ENCODE assay signal across 21 mouse cellular contexts in the genomic region with DNA sequence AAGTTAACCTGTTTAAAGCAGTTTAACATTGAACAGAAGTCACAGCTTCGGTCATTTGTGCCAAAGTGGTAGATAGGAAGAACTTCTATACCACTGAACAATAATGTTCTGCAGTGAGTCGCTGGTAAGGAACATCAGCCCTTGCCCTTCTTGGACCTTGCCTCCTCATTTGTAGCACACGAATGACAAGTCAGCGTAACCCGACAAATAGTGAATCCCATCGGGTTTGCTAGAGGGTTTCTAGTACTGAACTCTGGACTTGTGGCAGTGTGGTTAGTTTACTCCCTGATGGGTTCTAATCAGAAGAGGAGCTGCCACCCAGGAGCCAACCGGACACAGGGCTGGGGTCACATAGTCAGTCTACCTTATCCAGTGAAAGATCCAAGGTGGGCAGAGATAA. TPM values are rescaled to one million over a fixed set of nuclear protein-coding genes. Genes with fewer than 3 reads are reported as not detected.
A peak's percentile ranks its signal among the peaks of the same experiment; 100 is the strongest.
DNase-seq lines count a peak whose midpoint lies in the region; ATAC-seq and TF ChIP-seq lines count a peak whose summit lies in the region.
"Had no signal": no experiment of that assay in that cellular context is flagged by ENCODE, and none has a peak within 500 bp of the region (broad histone marks: within the 10 kb centered on the region; RNA-seq: fewer than 3 reads in every experiment).

No protein-coding gene starts in this region.

- H3K9ac ChIP-seq in intestine, postnatal 0 days (ENCODE audit: low read depth, low read length) = no peak overlapping the region
- H3K9ac ChIP-seq in intestine, embryonic 15.5 days = no peak overlapping the region
- no peak overlapping the region for H3K9ac ChIP-seq in kidney, embryonic 15.5 days
- H3K9ac ChIP-seq: embryonic facial prominence, embryonic 13.5 days; forebrain, embryonic 12.5 days; heart, embryonic 12.5 days had no signal

- no peaks in the 10 kb centered on the region; the same call in none of the 2 replicates for H3K4me1 ChIP-seq in intestine, postnatal 0 days (replicated peaks; ENCODE audit: control insufficient read depth, insufficient read depth, low read length)
- H3K4me1 ChIP-seq in intestine, embryonic 15.5 days (replicated peaks) = peaks cover 13% of the 10 kb centered on the region
- peaks cover 43% of the 10 kb centered on the region for H3K4me1 ChIP-seq in kidney, embryonic 15.5 days

- ATAC-seq in intestine, postnatal 0 days = peak; percentile 59
- no peak for ATAC-seq in intestine, embryonic 15.5 days
- no peak for ATAC-seq in kidney, embryonic 15.5 days (replicated peaks; ENCODE audit: low FRiP score)
- ATAC-seq: activated CD4-positive, CD25-positive, alpha-beta regulatory T cell, adult 4 months; forebrain, embryonic 16.5 days had no signal

- H3K4me2 ChIP-seq in intestine, postnatal 0 days (replicated peaks; ENCODE audit: low read depth) = no peak overlapping the region
- no peak overlapping the region for H3K4me2 ChIP-seq in intestine, embryonic 15.5 days (replicated peaks)
- H3K4me2 ChIP-seq in kidney, embryonic 15.5 days = no peak overlapping the region
- H3K4me2 ChIP-seq: embryonic facial prominence, embryonic 13.5 days; forebrain, embryonic 12.5 days; heart, embryonic 12.5 days had no signal

- H3K27ac ChIP-seq in intestine, postnatal 0 days (ENCODE audit: low read depth, low read length) = peak overlapping the region; percentile 89; the same call in 1 of the 2 replicates
- H3K27ac ChIP-seq in intestine, embryonic 15.5 days = no peak overlapping the region
- no peak overlapping the region for H3K27ac ChIP-seq in kidney, embryonic 15.5 days
- H3K27ac ChIP-seq: embryonic facial prominence, embryonic 13.5 days; forebrain, embryonic 12.5 days; heart, adult 2 months; hindbrain, embryonic 10.5 days had no signal

- H3K9me3 ChIP-seq in intestine, postnatal 0 days (ENCODE audit: control insufficient read depth) = no peaks in the 10 kb centered on the region
- H3K9me3 ChIP-seq in intestine, embryonic 15.5 days = no peaks in the 10 kb centered on the region
- no peaks in the 10 kb centered on the region for H3K9me3 ChIP-seq in kidney, embryonic 15.5 days (replicated peaks)
- H3K9me3 ChIP-seq: embryonic facial prominence, embryonic 13.5 days; forebrain, embryonic 12.5 days; heart, embryonic 12.5 days; hindbrain, embryonic 10.5 days had no signal

- H3K4me3 ChIP-seq in intestine, postnatal 0 days (ENCODE audit: low read depth, low read length) = no peak overlapping the region
- H3K4me3 ChIP-seq in intestine, embryonic 15.5 days (replicated peaks) = no peak overlapping the region
- H3K4me3 ChIP-seq in kidney, embryonic 15.5 days (replicated peaks) = no peak overlapping the region
- H3K4me3 ChIP-seq: embryonic facial prominence, embryonic 13.5 days; forebrain, embryonic 12.5 days; heart, adult 2 months; heart, embryonic 12.5 days; hindbrain, embryonic 10.5 days had no signal

- 58% methylated on average over 7 of the region's 7 CpGs for WGBS in intestine, postnatal 0 days
- 87% methylated on average over 7 of the region's 7 CpGs for WGBS in intestine, embryonic 15.5 days
- 88% methylated on average over 7 of the region's 7 CpGs for WGBS in kidney, embryonic 15.5 days

- no peaks in the 10 kb centered on the region; the same call in 1 of the 2 replicates for H3K36me3 ChIP-seq in intestine, postnatal 0 days (ENCODE audit: control insufficient read depth, insufficient read depth)
- no peaks in the 10 kb centered on the region for H3K36me3 ChIP-seq in intestine, embryonic 15.5 days
- peaks cover 12% of the 10 kb centered on the region for H3K36me3 ChIP-seq in kidney, embryonic 15.5 days
- H3K36me3 ChIP-seq: heart, embryonic 12.5 days had no signal

- no peak for TF ChIP-seq CTCF in intestine, postnatal 0 days (IDR thresholded peaks at IDR 0.05; ENCODE audit: low read depth)

- DNase-seq in kidney, adult 8-10 months = peak; percentile 46 to 65
- DNase-seq in kidney, postnatal 25 days = peak; percentile 37 to 71
- DNase-seq in layer of hippocampus, adult 18-20 months (ENCODE audit: low spot score in 2 of 2) = no peak
- DNase-seq in urinary bladder, postnatal 36 days (ENCODE audit: low spot score in 2 of 2) = no peak
- DNase-seq: adrenal gland, postnatal 14 days; cerebellum, adult 11-12 months; cerebellum, adult 9-10 months; cerebellum, postnatal 36 days; gastrocnemius, postnatal 10 days; heart, adult 2 months had no signal

- no peaks in the 10 kb centered on the region for H3K27me3 ChIP-seq in intestine, postnatal 0 days (replicated peaks; ENCODE audit: control insufficient read depth, insufficient read depth, low read length)
- peaks cover 9% of the 10 kb centered on the region; the same call in 1 of the 2 replicates for H3K27me3 ChIP-seq in intestine, embryonic 15.5 days (replicated peaks)
- H3K27me3 ChIP-seq in kidney, embryonic 15.5 days = peaks cover 27% of the 10 kb centered on the region
- H3K27me3 ChIP-seq: CH12.LX, Patski had no signal

RNA-seq across cellular contexts. Expression of a gene that starts 15.7 kb away (rescaled TPM):
- 24.9 and 25.0 TPM in 2 replicates for polyA plus RNA-seq in intestine, postnatal 0 days (2015; fragmentation: Nextera tagmentation; extraction: Ambion mirVana)
- polyA plus RNA-seq in intestine, embryonic 15.5 days (2015; fragmentation: Nextera tagmentation; extraction: Ambion mirVana) = 12.8 and 14.6 TPM in 2 replicates
- polyA plus RNA-seq in kidney, embryonic 15.5 days (2015; fragmentation: Nextera tagmentation; extraction: Ambion mirVana) = 3.1 and 3.7 TPM in 2 replicates
- under 1 TPM in 1 of 2 experiments, not detected in 1; 0.18 TPM for total RNA-seq in layer of hippocampus, adult 18-20 months (2021)
- total RNA-seq: CH12.LX had no signal
- polyA plus RNA-seq: activated CD4-positive, CD25-positive, alpha-beta regulatory T cell, adult 4 months had no signal

RNA-seq across cellular contexts. Expression of a gene that starts 44.0 kb away (rescaled TPM):
- polyA plus RNA-seq in intestine, postnatal 0 days (2015; fragmentation: Nextera tagmentation; extraction: Ambion mirVana) = 0.12 TPM in 1 of 2 replicates, not detected in the other
- polyA plus RNA-seq in intestine, embryonic 15.5 days (2015; fragmentation: Nextera tagmentation; extraction: Ambion mirVana) = not detected in 2 replicates
- polyA plus RNA-seq in kidney, embryonic 15.5 days (2015; fragmentation: Nextera tagmentation; extraction: Ambion mirVana) = not detected in 2 replicates
- under 1 TPM; 0.12 to 0.15 TPM for total RNA-seq in layer of hippocampus, adult 18-20 months (2021)
- total RNA-seq: CH12.LX; gastrocnemius, postnatal 10 days had no signal
- polyA plus RNA-seq: activated CD4-positive, CD25-positive, alpha-beta regulatory T cell, adult 4 months; embryonic facial prominence, embryonic 13.5 days; forebrain, embryonic 12.5 days; forebrain, embryonic 16.5 days; hindbrain, embryonic 10.5 days had no signal

Comparison
In these comparisons a context has a peak if more than half of its experiments do, and no peak if none do; other contexts are left out.
1. DNase-seq: peak in kidney, adult 8-10 months (2 of 2) and kidney, postnatal 25 days (2 of 2); none in layer of hippocampus, adult 18-20 months (0 of 2) and urinary bladder, postnatal 36 days (0 of 2).